Mouse (Mus musculus) bone marrow, adult 2 months (tissue): ENCODE measurements around the gene S100a11.

ENCODE experiments used
- CTCF ChIP-seq: fragments of 200-500 bp; IDR thresholded peaks from 2 replicates; pipeline ENCODE4 v1.5.1; 2011; ENCODE audit warnings: low read length, control low read depth; ENCODE audit not compliant: control insufficient read depth, insufficient read depth
- POLR2A ChIP-seq: fragments of 200-500 bp; IDR thresholded peaks from 2 replicates; pipeline ENCODE4 v1.6.1; 2011; ENCODE audit warnings: low read depth, mild to moderate bottlenecking, control low read depth, low read length, borderline replicate concordance; ENCODE audit not compliant: control insufficient read depth

- TF ChIP-seq CTCF (no peak), POLR2A (no peak)
Measured at GRCm38 (mm10) chr3:93485611-93486010, 34.7 kb upstream of the S100a11 start.
